Mouse (Mus musculus) lung, postnatal 14 days (tissue): Measurements from ENCODE around the gene Rps27rt.
"Not testable (repeated sequence)": the region's sequence is repeated elsewhere in the genome, so short reads cannot be mapped to it uniquely, and the experiment has no call there.

ENCODE experiments used
- DNase-seq: peaks from one replicate; pipeline ENCODE4 v3.0.0; 2021

Gene Rps27rt

GRCm38 (mm10) chr9:114982689-114983360 is at the start of gene Rps27rt:
Gene Rps27rt, minus strand, starts transcription at chr9:114982739.
- DNase-seq, result no peak

GRCm38 (mm10) chr9:115031046-115031445 is 48.5 kb upstream of the Rps27rt start:
- DNase-seq, result not testable (repeated sequence)

- DNase-seq, result no peak
These were observed 48.0 kb upstream of the Rps27rt start for GRCm38 (mm10) chr9:115030581-115030980.

GRCm38 (mm10) chr9:115029307-115029706 is 46.8 kb upstream of the Rps27rt start:
- no peak for DNase-seq

GRCm38 (mm10) chr9:115023708-115024383 is 41.3 kb upstream of the Rps27rt start:
- DNase-seq, result no peak

GRCm38 (mm10) chr9:115023137-115023536 is 40.6 kb upstream of the Rps27rt start:
- no peak for DNase-seq

GRCm38 (mm10) chr9:115021419-115021818 is 38.9 kb upstream of the Rps27rt start:
- no peak for DNase-seq

- no peak for DNase-seq
These were observed 37.6 kb upstream of the Rps27rt start for GRCm38 (mm10) chr9:115020141-115020540.

GRCm38 (mm10) chr9:115012367-115012766 is 29.8 kb upstream of the Rps27rt start:
- DNase-seq, result no peak

- DNase-seq, result no peak
These were observed 25.7 kb upstream of the Rps27rt start for GRCm38 (mm10) chr9:115008194-115008593.

- no peak for DNase-seq
These were observed 25.2 kb upstream of the Rps27rt start for GRCm38 (mm10) chr9:115007776-115008175.

GRCm38 (mm10) chr9:115005446-115005845 is 22.9 kb upstream of the Rps27rt start:
- no peak for DNase-seq

GRCm38 (mm10) chr9:114999771-115000146 is 17.2 kb upstream of the Rps27rt start:
- no peak for DNase-seq

GRCm38 (mm10) chr9:114999010-114999770 is 16.7 kb upstream of the Rps27rt start:
- no peak for DNase-seq

GRCm38 (mm10) chr9:114996489-114996888 is 13.9 kb upstream of the Rps27rt start:
- no peak for DNase-seq

GRCm38 (mm10) chr9:114995716-114996115 is 13.2 kb upstream of the Rps27rt start:
- no peak for DNase-seq

- no peak for DNase-seq
These were observed 12.7 kb upstream of the Rps27rt start for GRCm38 (mm10) chr9:114995250-114995649.

- DNase-seq, result no peak
These were observed 10.0 kb upstream of the Rps27rt start for GRCm38 (mm10) chr9:114992528-114992927.

- peak; percentile 40 for DNase-seq
These were observed 7.9 kb upstream of the Rps27rt start for GRCm38 (mm10) chr9:114990421-114990820.

GRCm38 (mm10) chr9:114988610-114989327 is 6.2 kb upstream of the Rps27rt start:
- DNase-seq, result no peak

GRCm38 (mm10) chr9:114988029-114988428 is 5.5 kb upstream of the Rps27rt start:
- DNase-seq, result no peak

GRCm38 (mm10) chr9:114986361-114986760 is 3.8 kb upstream of the Rps27rt start:
- no peak for DNase-seq

- no peak for DNase-seq
These were observed 3.2 kb upstream of the Rps27rt start for GRCm38 (mm10) chr9:114985741-114986140.
